Mouse (Mus musculus) stomach, postnatal 0 days (tissue): ENCODE data around the gene Rab28.
"Not testable (repeated sequence)": the region's sequence is repeated elsewhere in the genome, so short reads cannot be mapped to it uniquely, and the experiment has no call there.

ENCODE experiments used
- CTCF ChIP-seq: IDR thresholded peaks from 2 replicates; pipeline ENCODE4 v1.5.1; 2016; ENCODE audit warnings: antibody characterized with exemption, low read depth, mild to moderate bottlenecking, moderate library complexity
- EP300 ChIP-seq: optimal IDR thresholded peaks from 2 replicates; pipeline ENCODE3; 2016; ENCODE audit warnings: antibody characterized with exemption

- TF ChIP-seq EP300, CTCF: not testable (repeated sequence)
These were observed 6.9 kb downstream of the Rab28 start for GRCm38 (mm10) chr5:41701085-41701484.
